Mouse (Mus musculus) kidney, embryonic 14.5 days (tissue): Measurements from ENCODE around the gene Kcnj3. TPM values are rescaled to one million over a fixed set of nuclear protein-coding genes. Genes with fewer than 3 reads are reported as not detected.

Experiments
- ATAC-seq: fragments of 200-750 bp; cut with Nextera tagmentation; 2 replicates; pipeline ENCODE4 v1.8.0; 2017; ENCODE audit warnings: moderate number of reproducible peaks, mild to moderate bottlenecking, moderate TSS enrichment, moderate library complexity; ENCODE audit not compliant: low FRiP score, low TSS enrichment
- H3K27ac ChIP-seq: fragments of 300-500 bp; sonication (generic); 2 replicates; pipeline ENCODE4 v1.5.1; 2014; ENCODE audit warnings: low read depth, mild to moderate bottlenecking, low read length, moderate library complexity, mixed read lengths
- H3K27me3 ChIP-seq: fragments of 300-500 bp; sonication (generic); 2 replicates; pipeline ENCODE4 v1.6.1; 2014; ENCODE audit warnings: mild to moderate bottlenecking, low read length; ENCODE audit not compliant: control insufficient read depth, insufficient read depth
- H3K36me3 ChIP-seq: fragments of 300-500 bp; sonication (generic); 2 replicates; pipeline ENCODE4 v1.6.1; 2014; ENCODE audit warnings: low read length, mixed read lengths; ENCODE audit not compliant: control insufficient read depth, insufficient read depth
- H3K4me1 ChIP-seq: fragments of 300-500 bp; sonication (generic); 2 replicates; pipeline ENCODE4 v1.6.1; 2014; ENCODE audit warnings: low read length, mixed read lengths; ENCODE audit not compliant: control insufficient read depth, insufficient read depth
- H3K4me2 ChIP-seq: fragments of 300-500 bp; sonication (generic); replicated peaks from 2 replicates; pipeline ENCODE4 v1.6.1; 2014; ENCODE audit warnings: low read depth, mild to moderate bottlenecking, low read length
- H3K4me3 ChIP-seq: fragments of 300-500 bp; sonication (generic); 2 replicates; pipeline ENCODE4 v1.5.1; 2014; ENCODE audit warnings: mild to moderate bottlenecking, low read length
- H3K9ac ChIP-seq: fragments of 300-500 bp; sonication (generic); 2 replicates; pipeline ENCODE4 v1.6.1; 2014; ENCODE audit warnings: low read depth, mild to moderate bottlenecking, low read length, moderate library complexity
- H3K9me3 ChIP-seq: fragments of 300-500 bp; sonication (generic); 2 replicates; pipeline ENCODE4 v1.6.1; 2016; ENCODE audit warnings: low read length; ENCODE audit not compliant: control insufficient read depth
- whole genome bisulfite sequencing: fragments of 180-500 bp; shearing (Covaris S2); extraction: QIAGEN DNeasy Blood & Tissue Kit; methylation state at CpG from one replicate; pipeline ENCODE4 v1.1.7; 2014; 5-methylcytosine and 5-hydroxymethylcytosine counted together
- polyA plus RNA-seq: library from polyadenylated mRNA; unstranded; fragments of >200 nt; fragmentation: Nextera tagmentation; extraction: Ambion mirVana; gene quantifications from 2 replicates; pipeline ENCODE4 v1.2.1, GENCODE M21; 2014

Kcnj3 gene
- polyA plus RNA-seq, 1 experiment from 2014 or later, result not detected

DNA sequence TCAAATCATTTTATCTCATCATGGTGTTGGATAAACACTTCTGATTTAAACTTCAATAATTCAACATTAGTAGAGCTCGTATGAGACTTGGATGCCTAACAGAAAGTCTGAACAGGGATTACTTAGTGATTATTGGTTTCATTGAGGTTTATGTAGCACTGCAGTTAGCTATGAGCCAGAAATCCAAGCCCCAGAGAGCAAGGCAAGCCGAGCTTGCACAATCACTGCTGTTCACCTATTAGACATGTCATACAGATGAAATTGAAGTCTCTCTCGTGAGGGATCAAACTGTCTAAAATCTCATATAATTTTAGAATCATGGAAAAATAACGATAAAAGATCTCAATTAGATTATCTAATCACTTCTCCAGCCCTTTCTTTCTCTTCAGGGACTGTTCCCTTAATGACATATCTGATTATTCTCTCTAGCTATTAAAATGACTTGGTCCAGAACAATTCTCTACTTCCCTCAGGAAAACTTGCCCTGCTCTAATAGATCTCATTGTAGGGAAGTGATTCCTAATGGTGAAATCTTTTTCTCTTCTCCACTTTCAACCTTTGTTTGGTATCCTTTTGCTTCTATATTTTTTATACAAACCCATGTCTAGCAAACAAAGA lies 122.7 kb downstream of the Kcnj3 start:
- Histone ChIP-seq H3K4me3 (no peak overlapping the region), H3K4me2 (no peak overlapping the region), H3K4me1 (no peaks in the 10 kb centered on the region), H3K9ac (no peak overlapping the region), H3K36me3 (no peaks in the 10 kb centered on the region), H3K27ac (no peak overlapping the region), H3K9me3 (no peaks in the 10 kb centered on the region), H3K27me3 (no peaks in the 10 kb centered on the region)
- ATAC-seq, result no peak
- WGBS, result 79% methylated on average over 4 of the region's 4 CpGs

DNA sequence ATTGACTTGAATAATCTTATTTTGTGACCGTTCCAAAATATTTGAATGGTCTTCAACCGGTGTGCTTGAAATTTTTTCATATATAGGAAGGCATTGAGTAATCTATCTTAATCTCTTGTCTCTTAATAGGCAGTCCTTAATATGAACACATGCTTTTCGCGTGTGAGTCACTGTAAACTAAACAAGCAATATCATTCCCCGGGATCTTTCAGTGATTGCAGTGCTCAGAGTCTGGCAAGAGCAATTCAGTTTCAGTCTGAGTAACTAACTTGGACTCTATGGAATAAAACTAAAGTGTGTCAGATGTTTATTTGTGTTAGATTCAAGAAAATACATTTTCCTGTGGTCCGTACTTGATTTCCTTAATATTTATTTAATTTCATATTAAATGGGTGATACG lies 133.5 kb downstream of the Kcnj3 start:
- no peaks in the 10 kb centered on the region for H3K9me3 ChIP-seq
- no peak overlapping the region for H3K4me3 ChIP-seq
- no peaks in the 10 kb centered on the region for H3K27me3 ChIP-seq
- WGBS, result 92% methylated on average over 7 of the region's 7 CpGs
- H3K9ac ChIP-seq, result no peak overlapping the region
- H3K27ac ChIP-seq, result no peak overlapping the region
- no peak for ATAC-seq
- no peaks in the 10 kb centered on the region for H3K4me1 ChIP-seq
- H3K4me2 ChIP-seq, result no peak overlapping the region
- no peaks in the 10 kb centered on the region for H3K36me3 ChIP-seq

DNA sequence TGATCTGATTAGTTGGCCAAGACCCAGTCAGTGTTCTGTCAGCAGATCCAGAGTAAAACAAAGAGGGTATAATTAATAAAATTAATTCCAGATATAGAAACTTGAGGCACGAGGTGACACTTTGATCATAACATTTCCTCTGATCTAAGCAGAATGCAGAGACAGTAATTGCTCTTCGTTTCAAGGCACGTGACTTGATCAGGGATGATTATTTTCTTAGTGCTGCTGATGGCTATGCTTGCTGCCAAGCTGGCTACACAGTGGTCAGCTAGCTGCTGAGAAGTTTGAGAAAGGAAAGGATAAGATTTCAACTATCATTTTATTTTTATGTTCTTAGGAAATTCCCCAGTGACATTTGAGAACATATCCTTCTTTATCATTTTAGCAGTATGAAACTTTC lies 135.7 kb downstream of the Kcnj3 start:
- no peak overlapping the region for H3K27ac ChIP-seq
- no peak overlapping the region for H3K4me2 ChIP-seq
- 58% methylated on average over 3 of the region's 3 CpGs for WGBS
- no peak overlapping the region for H3K9ac ChIP-seq
- no peaks in the 10 kb centered on the region for H3K27me3 ChIP-seq
- no peaks in the 10 kb centered on the region for H3K9me3 ChIP-seq
- ATAC-seq, result no peak
- no peaks in the 10 kb centered on the region for H3K36me3 ChIP-seq
- H3K4me3 ChIP-seq, result no peak overlapping the region
- no peaks in the 10 kb centered on the region for H3K4me1 ChIP-seq

DNA sequence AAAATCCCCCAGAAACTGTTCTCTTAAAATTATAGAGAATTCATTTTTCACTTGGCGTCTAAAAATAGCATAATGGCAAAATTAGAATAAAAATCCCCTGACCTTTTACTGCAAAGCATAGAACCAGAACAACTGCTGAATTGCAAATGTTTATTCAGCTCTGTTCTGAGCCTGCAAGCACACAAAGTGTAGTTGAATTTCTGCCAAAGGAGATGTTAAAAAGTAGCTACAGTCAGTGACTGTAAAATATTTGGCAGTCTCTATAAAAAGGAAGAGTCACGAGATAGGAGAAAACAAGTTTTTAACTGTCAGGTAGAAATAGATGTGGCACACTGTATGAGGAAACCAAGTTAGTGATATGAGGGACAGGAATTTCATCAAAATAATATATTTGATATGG lies 144.5 kb downstream of the Kcnj3 start:
- no peak overlapping the region for H3K4me2 ChIP-seq
- no peak for ATAC-seq
- no peak overlapping the region for H3K27ac ChIP-seq
- no peaks in the 10 kb centered on the region for H3K36me3 ChIP-seq
- no peaks in the 10 kb centered on the region for H3K27me3 ChIP-seq
- 74% methylated on average over 2 of the region's 2 CpGs for WGBS
- no peaks in the 10 kb centered on the region for H3K9me3 ChIP-seq
- H3K4me3 ChIP-seq, result no peak overlapping the region
- no peaks in the 10 kb centered on the region for H3K4me1 ChIP-seq
- no peak overlapping the region for H3K9ac ChIP-seq

DNA sequence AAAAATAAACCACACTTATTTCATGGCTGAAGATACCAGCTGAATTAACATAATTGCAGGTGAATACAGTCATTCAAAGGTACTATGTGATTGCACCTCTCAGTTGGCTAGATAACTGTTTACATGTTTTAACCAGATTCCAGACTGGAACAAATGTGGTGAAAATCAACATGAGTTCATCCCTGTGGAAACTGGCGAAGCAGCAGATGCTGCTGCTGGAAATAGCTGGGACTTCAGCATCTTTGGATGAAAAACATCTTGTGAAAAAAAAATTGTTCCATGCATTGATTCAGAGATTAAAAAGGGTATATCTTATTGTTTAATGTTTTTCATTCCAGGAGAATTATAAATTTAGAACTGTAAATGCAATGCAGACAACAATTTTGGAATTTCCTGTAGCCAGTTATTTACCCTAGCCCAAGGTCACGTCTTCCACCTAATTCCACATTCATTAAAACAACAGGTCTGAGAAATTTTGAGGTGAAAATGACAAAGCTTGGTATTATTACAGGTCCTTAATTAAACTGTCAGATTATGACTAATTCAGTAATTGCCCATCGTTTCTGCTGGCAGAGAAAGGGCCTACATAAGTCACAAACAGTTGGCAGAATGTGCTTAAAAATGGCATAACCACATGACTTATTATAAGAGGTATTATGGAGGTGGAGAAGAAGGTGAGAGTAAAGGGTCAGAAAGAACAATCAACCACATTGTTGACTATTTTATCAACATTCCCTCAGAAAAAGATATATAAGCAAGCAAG lies 155.6 kb downstream of the Kcnj3 start:
- no peaks in the 10 kb centered on the region for H3K9me3 ChIP-seq
- H3K4me3 ChIP-seq, result no peak overlapping the region
- H3K27me3 ChIP-seq, result no peaks in the 10 kb centered on the region
- no peak for ATAC-seq
- 69% methylated on average over 3 of the region's 3 CpGs for WGBS
- no peak overlapping the region for H3K27ac ChIP-seq
- no peak overlapping the region for H3K4me2 ChIP-seq
- no peaks in the 10 kb centered on the region for H3K36me3 ChIP-seq
- H3K4me1 ChIP-seq, result no peaks in the 10 kb centered on the region
- H3K9ac ChIP-seq, result no peak overlapping the region
